Mouse (Mus musculus) embryonic facial prominence, embryonic 12.5 days (tissue): ENCODE results near the gene Insr. TPM values are rescaled to one million over a fixed set of nuclear protein-coding genes. Genes with fewer than 3 reads are reported as not detected.
"Not testable (repeated sequence)": the region's sequence is repeated elsewhere in the genome, so short reads cannot be mapped to it uniquely, and the experiment has no call there.

Source experiments
- ATAC-seq: fragments of 200-750 bp; cut with Nextera tagmentation; 2 replicates; pipeline ENCODE4 v1.8.0; 2017; ENCODE audit not compliant: insufficient number of reproducible peaks, insufficient read depth, low FRiP score, low TSS enrichment
- H3K27ac ChIP-seq: fragments of 300-500 bp; sonication (generic); 2 replicates; pipeline ENCODE4 v1.5.1; 2016; ENCODE audit warnings: mild to moderate bottlenecking
- H3K27me3 ChIP-seq: fragments of 300-500 bp; sonication (generic); 2 replicates; pipeline ENCODE4 v1.6.1; 2016; ENCODE audit warnings: mild to moderate bottlenecking, moderate library complexity
- H3K36me3 ChIP-seq: fragments of 300-500 bp; sonication (generic); 2 replicates; pipeline ENCODE4 v1.6.1; 2016; ENCODE audit warnings: mild to moderate bottlenecking
- H3K4me1 ChIP-seq: fragments of 300-500 bp; sonication (generic); 2 replicates; pipeline ENCODE4 v1.6.1; 2016
- H3K4me2 ChIP-seq: fragments of 300-500 bp; sonication (generic); replicated peaks from 2 replicates; pipeline ENCODE4 v1.6.1; 2016; ENCODE audit warnings: mild to moderate bottlenecking, moderate library complexity
- H3K4me3 ChIP-seq: fragments of 300-500 bp; sonication (generic); 2 replicates; pipeline ENCODE4 v1.5.1; 2016; ENCODE audit warnings: mild to moderate bottlenecking
- H3K9ac ChIP-seq: fragments of 300-500 bp; sonication (generic); 2 replicates; pipeline ENCODE4 v1.6.1; 2016; ENCODE audit warnings: mild to moderate bottlenecking, moderate library complexity
- H3K9me3 ChIP-seq: fragments of 300-500 bp; sonication (generic); 2 replicates; pipeline ENCODE4 v1.6.1; 2016; ENCODE audit warnings: mild to moderate bottlenecking, moderate library complexity
- WGBS: fragments of 180-500 bp; shearing (Covaris S2); methylation state at CpG from one replicate; pipeline ENCODE4 v1.1.7; 2016; 5-methylcytosine and 5-hydroxymethylcytosine counted together
- microRNA-seq: library from miRNA; unstranded; fragments of <30 nt; microRNA quantifications from one replicate; pipeline ENCODE4, GENCODE M21; 2017
- polyA plus RNA-seq: library from polyadenylated mRNA; unstranded; fragments of >200 nt; fragmentation: Nextera tagmentation; extraction: Ambion mirVana; gene quantifications from 2 replicates; pipeline ENCODE4 v1.2.1, GENCODE M21; 2016

Insr gene
- polyA plus RNA-seq, 1 experiment from 2014 or later, result 38.1 TPM

GRCm38 (mm10) chr8:3146506-3146905 lies 132.9 kb downstream of the Insr start:
- 74% methylated on average over 1 of the region's 1 CpGs for WGBS
- Histone ChIP-seq H3K36me3 (no peaks in the 10 kb centered on the region), H3K9ac (no peak overlapping the region), H3K4me2 (no peak overlapping the region), H3K27ac (no peak overlapping the region), H3K27me3 (no peaks in the 10 kb centered on the region), H3K4me3 (no peak overlapping the region), H3K4me1 (no peaks in the 10 kb centered on the region), H3K9me3 (no peaks in the 10 kb centered on the region)
- no peak for ATAC-seq

GRCm38 (mm10) chr8:3100416-3100815 lies 179.0 kb downstream of the Insr start:
- not testable (repeated sequence) for H3K9ac ChIP-seq, H3K4me2 ChIP-seq, H3K27me3 ChIP-seq, H3K36me3 ChIP-seq, H3K4me3 ChIP-seq, H3K27ac ChIP-seq, H3K4me1 ChIP-seq, H3K9me3 ChIP-seq, ATAC-seq
- 79% methylated on average over 5 of the region's 5 CpGs for WGBS

Small RNA genes lying within 50 kb of the gene (microRNA-seq; reads per million reads assigned to microRNA genes)
- not detected for gene Gm25775

Other genes with a start within 250 kb of the Insr start
- gene A430078G23Rik, start 73.8 kb upstream of the Insr start, polyA plus RNA-seq, result not detected in 2 replicates
- 11.4 and 13.0 TPM in 2 replicates for gene Arhgef18, start 113.4 kb upstream of the Insr start, polyA plus RNA-seq
- 5.0 and 6.1 TPM in 2 replicates for gene Pex11g, start 188.1 kb upstream of the Insr start, polyA plus RNA-seq
- gene Tex45, start 191.2 kb upstream of the Insr start, polyA plus RNA-seq, result 0.10 TPM in 1 of 2 replicates, not detected in the other
- 66.4 and 67.9 TPM in 2 replicates for gene Zfp358, start 213.5 kb upstream of the Insr start, polyA plus RNA-seq
- gene Mcoln1, start 220.8 kb upstream of the Insr start, polyA plus RNA-seq, result 62.0 and 66.2 TPM in 2 replicates
- 29.0 and 29.6 TPM in 2 replicates for gene Pnpla6, start 235.8 kb upstream of the Insr start, polyA plus RNA-seq